Mouse (Mus musculus): ENCODE results near the gene Hmgb1.

Hmgb1 gene

GRCm38 (mm10) chr5:148998512-148998911 lies 185.8 kb downstream of the Hmgb1 start:
- no peak for DNase-seq (ENCODE audit: extremely low read depth, low read depth)

GRCm38 (mm10) chr5:148996709-148997037 lies 187.6 kb downstream of the Hmgb1 start:
- DNase-seq (ENCODE audit: extremely low read depth, low read depth), result no peak
